ENCODE assay signal across 17 mouse cellular contexts in genomic region chr5:118433599-118433998, GRCm38 (mm10).
A peak's percentile ranks its signal among the peaks of the same experiment; 100 is the strongest.
DNase-seq lines count a peak whose midpoint lies in the region; TF ChIP-seq lines count a peak whose summit lies in the region.
"Had no signal": no experiment of that assay in that cellular context is flagged by ENCODE, and none has a peak within 500 bp of the region (broad histone marks: within the 10 kb centered on the region; RNA-seq: fewer than 3 reads in every experiment).

No protein-coding gene starts in this region.

- no peaks in the 10 kb centered on the region for H3K27me3 ChIP-seq in E14TG2a.4 (ENCODE audit: insufficient read depth, low read length)
- H3K27me3 ChIP-seq in splenic B cell, adult 2 months (ENCODE audit: control insufficient read depth, insufficient read depth, low read length, poor library complexity, severe bottlenecking) = no peaks in the 10 kb centered on the region
- H3K27me3 ChIP-seq in limb, embryonic 10.5 days (ENCODE audit: low read depth, poor library complexity, severe bottlenecking) = peaks cover 57% of the 10 kb centered on the region

- H3K27ac ChIP-seq in limb, embryonic 10.5 days = no peak overlapping the region
- H3K27ac ChIP-seq: hindbrain, embryonic 14.5 days; layer of hippocampus, adult 2 months; lung, embryonic 15.5 days; midbrain, embryonic 10.5 days had no signal

- no peaks in the 10 kb centered on the region for H3K9me3 ChIP-seq in E14TG2a.4 (ENCODE audit: low read length)
- no peaks in the 10 kb centered on the region for H3K9me3 ChIP-seq in limb, embryonic 10.5 days (replicated peaks)
- H3K9me3 ChIP-seq: lung, embryonic 15.5 days; midbrain, embryonic 10.5 days had no signal

- H3K4me1 ChIP-seq in lung, adult 2 months (ENCODE audit: control insufficient read depth, insufficient read depth, low read length) = no peaks in the 10 kb centered on the region
- peaks cover 64% of the 10 kb centered on the region for H3K4me1 ChIP-seq in E14TG2a.4 (replicated peaks; ENCODE audit: low read depth, low read length)
- H3K4me1 ChIP-seq in limb, embryonic 10.5 days = peaks cover 31% of the 10 kb centered on the region

- H3K4me3 ChIP-seq in lung, adult 2 months (replicated peaks; ENCODE audit: extremely low read depth, low read depth, low read length) = no peak overlapping the region
- no peak overlapping the region for H3K4me3 ChIP-seq in E14TG2a.4 (replicated peaks; ENCODE audit: low read length)
- H3K4me3 ChIP-seq in limb, embryonic 10.5 days = no peak overlapping the region
- H3K4me3 ChIP-seq: erythroblast, embryonic 14.5 days; layer of hippocampus, adult 2 months; lung, embryonic 15.5 days; midbrain, embryonic 10.5 days had no signal

- DNase-seq in lung, adult 2 months = no peak
- DNase-seq in lung, postnatal 14 days = no peak
- peak; percentile 65 for DNase-seq in R1 (ENCODE audit: low read depth, low spot score)
- DNase-seq in splenic B cell, adult 2 months (ENCODE audit: low read depth, low spot score) = peak; percentile 27
- no peak for DNase-seq in retina, postnatal 1 day
- no peak for DNase-seq in limb, embryonic 10.5 days (ENCODE audit: low spot score)
- DNase-seq: adrenal gland, postnatal 25 days; cerebellum, adult 9-11 months; kidney, adult 9 months; right cerebral cortex, postnatal 4 days had no signal

- 0 out of 2 replicates have a peak, but pooled peaks cover under 1% of the 10 kb centered on the region for H3K36me3 ChIP-seq in E14TG2a.4 (ENCODE audit: insufficient read depth, low read length)
- H3K36me3 ChIP-seq in splenic B cell, adult 2 months (ENCODE audit: control insufficient read depth, insufficient read depth, low read length, poor library complexity, severe bottlenecking) = no peaks in the 10 kb centered on the region
- no peaks in the 10 kb centered on the region for H3K36me3 ChIP-seq in limb, embryonic 10.5 days
- H3K36me3 ChIP-seq: G1E; lung, embryonic 15.5 days; midbrain, embryonic 10.5 days had no signal

- WGBS in lung, adult 2 months = 80% methylated on average over 4 of the region's 4 CpGs
- 67% methylated on average over 4 of the region's 4 CpGs for WGBS in limb, embryonic 10.5 days

- TF ChIP-seq CTCF in lung, adult 2 months (IDR thresholded peaks at IDR 0.05; ENCODE audit: insufficient read depth, low read length) = peak; percentile 9; the same call in 1 of the 2 replicates
- peak; percentile 16; the same call in 1 of the 2 replicates for TF ChIP-seq CTCF in E14TG2a.4 (conservative IDR thresholded peaks at IDR 0.05; ENCODE audit: low read length)

- TF ChIP-seq POLR2A in lung, adult 2 months (IDR thresholded peaks at IDR 0.05; ENCODE audit: borderline replicate concordance, extremely low read depth, low read depth, low read length) = no peak

Comparison
In these comparisons a context has a peak if more than half of its experiments do, and no peak if none do; other contexts are left out.
1. DNase-seq: peak in R1 (single experiment) and splenic B cell, adult 2 months (single experiment); none in lung, adult 2 months (single experiment), lung, postnatal 14 days (single experiment), retina, postnatal 1 day (single experiment) and limb, embryonic 10.5 days (single experiment).